Mouse (Mus musculus) macrophage (primary cell): ENCODE data around the gene Kif1b. TPM values are rescaled to one million over a fixed set of nuclear protein-coding genes. Genes with fewer than 3 reads are reported as not detected.

Experiments
- H3K27ac ChIP-seq: fragments of 350-480 bp; formaldehyde crosslinking; 2 replicates; pipeline ENCODE4 v1.9.0; 2021
- H3K36me3 ChIP-seq: fragments of 350-480 bp; formaldehyde crosslinking; 2 replicates; pipeline ENCODE4 v1.9.0; 2021; ENCODE audit errors: inconsistent target
- H3K4me3 ChIP-seq: fragments of 350-480 bp; formaldehyde crosslinking; 2 replicates; pipeline ENCODE4 v1.9.0; 2021; ENCODE audit errors: inconsistent target
- H3K79me2 ChIP-seq: fragments of 350-480 bp; formaldehyde crosslinking; 2 replicates; pipeline ENCODE4 v1.9.0; 2021; ENCODE audit errors: inconsistent target
- whole genome bisulfite sequencing: methylation state at CpG from one replicate; pipeline ENCODE4 v1.1.7; 2026; ENCODE audit warnings: inconsistent platforms; ENCODE audit not compliant: missing documents; 5-methylcytosine and 5-hydroxymethylcytosine counted together
- polyA plus RNA-seq: library from polyadenylated mRNA; stranded (reverse); fragments of 250-400 nt; gene quantifications from 3 replicates; pipeline ENCODE4 v1.2.4, GENCODE M21; 2018; ENCODE audit warnings: inconsistent platforms
- total RNA-seq, 78 experiments: library from RNA; depleted of rRNA; stranded (reverse); fragments of 250-400 nt; gene quantifications; 1 replicate in 9 of 78; 2 replicates in 24 of 78; 3 replicates in 43 of 78; 4 replicates in 2 of 78; pipeline ENCODE4 v1.2.4; 2018; ENCODE audit warnings: inconsistent platforms in 56 of 78

Kif1b gene
- total RNA-seq (2018; cell fraction: chromatin; rRNA removed) = 100 to 1,000 TPM in 23 of 26 experiments, 10 to 100 TPM in 3; 94.6 to 423 (median 136) TPM
- 10 to 100 TPM; 29.4 to 75.0 (median 43.7) TPM for total RNA-seq (2018; cell fraction: cytosol; rRNA removed)
- 100 to 1,000 TPM in 15 of 26 experiments, 10 to 100 TPM in 11; 83.0 to 238 (median 109) TPM for total RNA-seq (2018; cell fraction: nucleus; rRNA removed)
- polyA plus RNA-seq = 23.6 to 34.5 TPM (median 26.9 TPM) in 3 replicates

- no peaks in the 10 kb centered on the region for H3K36me3 ChIP-seq
- WGBS = 1% methylated on average over 75 of the region's 79 CpGs
- peak within 1 kb of the TSS; percentile 82 for H3K4me3 ChIP-seq
- peaks cover 41% of the 10 kb centered on the region for H3K79me2 ChIP-seq
- peak within 1 kb of the TSS; percentile 46 for H3K27ac ChIP-seq
Observed at GRCm38 (mm10) chr4:149307596-149308490, at the start of gene Kif1b. Gene Kif1b (minus strand): TSS chr4:149307693.

GRCm38 (mm10) chr4:149354671-149355070 lies 47.2 kb upstream of the Kif1b start:
- Histone ChIP-seq H3K79me2 (no peaks in the 10 kb centered on the region), H3K36me3 (peaks cover 85% of the 10 kb centered on the region), H3K27ac (no peak overlapping the region), H3K4me3 (no peak overlapping the region)
- WGBS = 96% methylated on average over 8 of the region's 8 CpGs

GRCm38 (mm10) chr4:149351596-149352150 lies 44.2 kb upstream of the Kif1b start:
- H3K27ac ChIP-seq = no peak overlapping the region
- H3K79me2 ChIP-seq = no peaks in the 10 kb centered on the region
- 96% methylated on average over 8 of the region's 8 CpGs for WGBS
- no peak overlapping the region for H3K4me3 ChIP-seq
- H3K36me3 ChIP-seq = peaks cover 76% of the 10 kb centered on the region

GRCm38 (mm10) chr4:149348963-149349362 lies 41.5 kb upstream of the Kif1b start:
- 78% methylated on average over 4 of the region's 5 CpGs for WGBS
- H3K36me3 ChIP-seq = peaks cover 64% of the 10 kb centered on the region

GRCm38 (mm10) chr4:149345873-149346272 lies 38.4 kb upstream of the Kif1b start:
- Histone ChIP-seq H3K79me2 (no peaks in the 10 kb centered on the region), H3K4me3 (no peak overlapping the region), H3K36me3 (peaks cover 59% of the 10 kb centered on the region), H3K27ac (no peak overlapping the region)
- WGBS = 89% methylated on average over 5 of the region's 5 CpGs

More at GRCm38 (mm10) chr4:149348963-149349362, 41.5 kb upstream of the Kif1b start:
- Histone ChIP-seq H3K27ac (no peak overlapping the region), H3K79me2 (no peaks in the 10 kb centered on the region), H3K4me3 (no peak overlapping the region)

GRCm38 (mm10) chr4:149344311-149344710 lies 36.8 kb upstream of the Kif1b start:
- Histone ChIP-seq H3K27ac (no peak overlapping the region), H3K79me2 (no peaks in the 10 kb centered on the region), H3K4me3 (no peak overlapping the region), H3K36me3 (peaks cover 44% of the 10 kb centered on the region)
- WGBS = 91% methylated on average over 8 of the region's 8 CpGs

GRCm38 (mm10) chr4:149340680-149341079 lies 33.2 kb upstream of the Kif1b start:
- Histone ChIP-seq H3K36me3 (peaks cover 53% of the 10 kb centered on the region), H3K27ac (peak overlapping the region; percentile 4; the same call in 1 of the 2 replicates), H3K4me3 (no peak overlapping the region), H3K79me2 (no peaks in the 10 kb centered on the region)
- WGBS = 7% methylated on average over 2 of the region's 2 CpGs

GRCm38 (mm10) chr4:149339426-149340214 lies 32.1 kb upstream of the Kif1b start:
- 67% methylated on average over 5 of the region's 5 CpGs for WGBS
- Histone ChIP-seq H3K27ac (no peak overlapping the region), H3K36me3 (peaks cover 63% of the 10 kb centered on the region), H3K79me2 (no peaks in the 10 kb centered on the region), H3K4me3 (no peak overlapping the region)

- H3K36me3 ChIP-seq = peaks cover 59% of the 10 kb centered on the region
- H3K4me3 ChIP-seq = no peak overlapping the region
- no peak overlapping the region for H3K27ac ChIP-seq
- H3K79me2 ChIP-seq = no peaks in the 10 kb centered on the region
- 88% methylated on average over 2 of the region's 2 CpGs for WGBS
Observed at GRCm38 (mm10) chr4:149338137-149338536, 30.6 kb upstream of the Kif1b start.

- H3K27ac ChIP-seq = no peak overlapping the region
- H3K4me3 ChIP-seq = no peak overlapping the region
- 90% methylated on average over 9 of the region's 9 CpGs for WGBS
- no peaks in the 10 kb centered on the region for H3K79me2 ChIP-seq
- H3K36me3 ChIP-seq = peaks cover 59% of the 10 kb centered on the region
Observed at GRCm38 (mm10) chr4:149337353-149337752, 29.9 kb upstream of the Kif1b start.

- no peak overlapping the region for H3K27ac ChIP-seq
- WGBS = 94% methylated on average over 7 of the region's 7 CpGs
- H3K79me2 ChIP-seq = no peaks in the 10 kb centered on the region
- no peak overlapping the region for H3K4me3 ChIP-seq
- H3K36me3 ChIP-seq = peaks cover 66% of the 10 kb centered on the region
Observed at GRCm38 (mm10) chr4:149336302-149336701, 28.8 kb upstream of the Kif1b start.

GRCm38 (mm10) chr4:149334881-149335280 lies 27.4 kb upstream of the Kif1b start:
- no peak overlapping the region for H3K27ac ChIP-seq
- WGBS = 93% methylated on average over 11 of the region's 11 CpGs
- no peaks in the 10 kb centered on the region for H3K79me2 ChIP-seq
- peaks cover 80% of the 10 kb centered on the region for H3K36me3 ChIP-seq
- H3K4me3 ChIP-seq = no peak overlapping the region

GRCm38 (mm10) chr4:149332726-149333125 lies 25.2 kb upstream of the Kif1b start:
- Histone ChIP-seq H3K4me3 (no peak overlapping the region), H3K27ac (no peak overlapping the region), H3K36me3 (peaks cover 88% of the 10 kb centered on the region), H3K79me2 (no peaks in the 10 kb centered on the region)
- WGBS = 97% methylated on average over 7 of the region's 7 CpGs

- Histone ChIP-seq H3K27ac (no peak overlapping the region), H3K36me3 (peaks cover 65% of the 10 kb centered on the region)
Observed at GRCm38 (mm10) chr4:149330495-149330894, 23.0 kb upstream of the Kif1b start.

More at GRCm38 (mm10) chr4:149330495-149330894, 23.0 kb upstream of the Kif1b start:
- H3K79me2 ChIP-seq = no peaks in the 10 kb centered on the region
- WGBS = 98% methylated on average over 5 of the region's 5 CpGs
- H3K4me3 ChIP-seq = no peak overlapping the region
